In genomic region chr13:94497521-94497920, GRCm38 (mm10) we compare ENCODE assay signal across 28 mouse cellular contexts.
DNase-seq lines count a peak whose midpoint lies in the region; ATAC-seq lines count a peak whose summit lies in the region.
"Had no signal": no experiment of that assay in that cellular context is flagged by ENCODE, and none has a peak within 500 bp of the region (broad histone marks: within the 10 kb centered on the region; RNA-seq: fewer than 3 reads in every experiment).

No protein-coding gene starts in this region.

- H3K4me2 ChIP-seq in lung, embryonic 16.5 days (ENCODE audit: low read depth, low read length) = no peak overlapping the region
- H3K4me2 ChIP-seq: embryonic facial prominence, embryonic 13.5 days; forebrain, embryonic 13.5 days; heart, embryonic 12.5 days; heart, embryonic 15.5 days; hindbrain, embryonic 14.5 days had no signal

- H3K36me3 ChIP-seq in lung, embryonic 16.5 days (ENCODE audit: control insufficient read depth, insufficient read depth, low read length) = peaks cover 13% of the 10 kb centered on the region; the same call in 1 of the 2 replicates

- 77% methylated on average over 3 of the region's 3 CpGs for WGBS in lung, embryonic 16.5 days

- peak; percentile 66 for ATAC-seq in lung, embryonic 16.5 days (ENCODE audit: low read depth)
- ATAC-seq: forebrain, embryonic 13.5 days; forebrain, embryonic 16.5 days; Patski had no signal

- H3K27ac ChIP-seq in lung, embryonic 16.5 days (ENCODE audit: low read length) = no peak overlapping the region
- H3K27ac ChIP-seq: embryonic facial prominence, embryonic 10.5 days; embryonic facial prominence, embryonic 13.5 days; forebrain, embryonic 10.5 days; forebrain, embryonic 13.5 days; heart, embryonic 15.5 days; hindbrain, embryonic 14.5 days had no signal

- DNase-seq in lung, adult 18-20 months = peak; percentile 56 to 63
- peak; percentile 21 for DNase-seq in lung, postnatal 14 days
- peak; percentile 12 to 61 for DNase-seq in lung, postnatal 4 days
- DNase-seq in urinary bladder, postnatal 14 days (ENCODE audit: low spot score) = no peak
- no peak for DNase-seq in cerebellum, postnatal 36 days
- DNase-seq in retina, embryonic 14.5 days (ENCODE audit: low spot score) = no peak
- DNase-seq: adrenal gland, postnatal 10 days; adrenal gland, postnatal 36 days; B cell, adult 2 months; cerebellum, adult 18-20 months; cerebellum, adult 9-10 months; cerebellum, postnatal 14 days; gastrocnemius, postnatal 10 days; heart, adult 18-20 months; heart, postnatal 10 days; heart, postnatal 4 days had no signal

- H3K9ac ChIP-seq in lung, embryonic 16.5 days (ENCODE audit: low read length) = no peak overlapping the region
- H3K9ac ChIP-seq: embryonic facial prominence, embryonic 13.5 days; forebrain, embryonic 13.5 days; heart, embryonic 12.5 days; heart, embryonic 15.5 days; hindbrain, embryonic 14.5 days had no signal

- no peaks in the 10 kb centered on the region for H3K4me1 ChIP-seq in lung, embryonic 16.5 days (replicated peaks; ENCODE audit: control insufficient read depth, insufficient read depth, low read length)
- H3K4me1 ChIP-seq: embryonic facial prominence, embryonic 13.5 days; forebrain, embryonic 13.5 days; heart, embryonic 12.5 days; heart, embryonic 15.5 days had no signal

- H3K4me3 ChIP-seq in lung, embryonic 16.5 days (ENCODE audit: low read length) = no peak overlapping the region
- H3K4me3 ChIP-seq: embryonic facial prominence, embryonic 10.5 days; embryonic facial prominence, embryonic 13.5 days; forebrain, embryonic 10.5 days; forebrain, embryonic 13.5 days; heart, embryonic 12.5 days; heart, embryonic 15.5 days had no signal

- H3K9me3 ChIP-seq in lung, embryonic 16.5 days (ENCODE audit: control insufficient read depth, low read length) = no peaks in the 10 kb centered on the region
- H3K9me3 ChIP-seq: embryonic facial prominence, embryonic 10.5 days; embryonic facial prominence, embryonic 13.5 days; forebrain, embryonic 10.5 days; forebrain, embryonic 13.5 days; G1E; heart, embryonic 12.5 days; heart, embryonic 15.5 days had no signal

- no peaks in the 10 kb centered on the region for H3K27me3 ChIP-seq in lung, embryonic 16.5 days (ENCODE audit: control insufficient read depth, insufficient read depth, low read depth, low read length)
- H3K27me3 ChIP-seq: CH12.LX; embryonic facial prominence, embryonic 13.5 days; forebrain, embryonic 13.5 days; heart, embryonic 12.5 days; heart, embryonic 15.5 days; Patski had no signal

Comparison
In these comparisons a context has a peak if more than half of its experiments do, and no peak if none do; other contexts are left out.
1. DNase-seq: peak in lung, adult 18-20 months (2 of 2), lung, postnatal 14 days (single experiment) and lung, postnatal 4 days (2 of 2); none in urinary bladder, postnatal 14 days (single experiment), cerebellum, postnatal 36 days (0 of 2) and retina, embryonic 14.5 days (single experiment).